Mouse (Mus musculus): Measurements from ENCODE around the gene Trim31. TPM values are rescaled to one million over a fixed set of nuclear protein-coding genes. Genes with fewer than 3 reads are reported as not detected.
A peak's percentile ranks its signal among the peaks of the same experiment; 100 is the strongest.

The Trim31 gene
- total RNA-seq (2014; rRNA removed) (not detected in 2 replicates), polyA plus RNA-seq (2015; fragmentation: Nextera tagmentation; extraction: Ambion mirVana) (not detected in 2 replicates)

DNA sequence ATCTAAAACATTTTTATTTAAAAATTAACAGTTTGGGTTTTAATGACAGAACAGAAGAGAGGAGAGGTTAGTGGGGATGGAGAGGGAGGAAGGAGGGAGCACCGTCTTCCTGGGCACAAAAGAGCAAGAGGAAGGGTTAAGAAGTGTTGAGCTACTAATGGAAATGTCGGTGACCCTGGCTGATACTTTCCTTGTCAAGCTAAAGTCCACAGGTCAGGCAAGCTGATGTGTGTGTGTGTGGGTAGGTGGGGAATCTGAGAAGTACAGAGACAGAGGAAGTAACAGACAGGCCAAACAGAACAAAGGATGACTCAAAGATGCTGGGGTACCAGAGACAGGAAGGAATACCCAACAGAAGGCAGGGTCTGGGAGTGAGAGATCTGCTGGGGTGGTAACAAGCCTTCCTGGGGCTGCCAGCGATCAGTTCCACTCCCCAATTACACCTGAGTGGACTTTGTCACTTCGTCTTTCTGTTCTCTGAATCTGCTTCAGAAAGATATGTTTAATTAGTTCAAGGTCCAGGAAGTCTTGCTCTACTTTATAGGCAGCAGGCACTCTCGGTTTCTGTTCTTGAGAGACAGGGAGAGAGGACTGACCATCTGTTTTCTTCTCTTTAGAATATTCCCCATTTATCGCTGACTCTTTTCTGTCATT, at the start of gene Trim31:
Trim31 (plus strand) TSS at position 567 of the 654 bp plus-strand sequence.
- Histone ChIP-seq H3K9me3 (ENCODE audit: low read length) (no peaks in the 10 kb centered on the region), H3K4me2 (ENCODE audit: low read depth, low read length, poor library complexity, severe bottlenecking) (no peak within 1 kb of the TSS), H3K36me3 (ENCODE audit: insufficient read depth, low read length) (no peaks in the 10 kb centered on the region), H3K4me1 (ENCODE audit: insufficient read depth, low read length) (no peaks in the 10 kb centered on the region), H3K9ac (replicated peaks; ENCODE audit: low read length, poor library complexity, severe bottlenecking) (no peak within 1 kb of the TSS), H3K27me3 (ENCODE audit: insufficient read depth, low read length) (no peaks in the 10 kb centered on the region), H3K27ac (ENCODE audit: low read depth, low read length) (no peak within 1 kb of the TSS), H3K4me3 (ENCODE audit: low read depth, low read length) (no peak within 1 kb of the TSS)
- no peak for ATAC-seq (ENCODE audit: low FRiP score)
- 74% methylated on average over 6 of the region's 6 CpGs for WGBS
- no peak for TF ChIP-seq CTCF (IDR thresholded peaks at IDR 0.05)
- no peak for DNase-seq (ENCODE audit: low spot score)

DNA sequence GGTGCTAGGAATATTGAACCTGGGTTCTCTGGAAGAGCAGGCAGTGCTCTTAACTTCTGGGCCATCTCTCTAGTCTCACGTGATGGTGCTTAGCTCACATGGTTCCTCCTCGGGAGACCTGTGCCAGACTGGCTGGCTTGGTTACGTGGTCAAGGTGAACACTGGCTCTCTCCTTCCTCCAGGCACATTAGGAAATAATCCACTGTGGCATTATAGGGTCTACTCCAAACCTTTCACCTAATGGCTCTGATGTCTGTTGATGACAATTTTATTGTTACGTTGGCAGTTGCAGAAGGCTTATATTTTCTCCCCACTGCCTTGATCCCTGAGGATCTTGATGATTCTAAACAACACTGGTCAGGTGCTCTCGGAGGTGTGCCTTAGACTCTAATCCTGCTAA, 49.0 kb upstream of the Trim31 start:
- no peak overlapping the region for H3K9ac ChIP-seq (replicated peaks; ENCODE audit: low read length, poor library complexity, severe bottlenecking)
- H3K4me2 ChIP-seq (ENCODE audit: low read depth, low read length, poor library complexity, severe bottlenecking), result no peak overlapping the region
- H3K27me3 ChIP-seq (ENCODE audit: insufficient read depth, low read length), result no peaks in the 10 kb centered on the region
- H3K9me3 ChIP-seq (ENCODE audit: low read length), result no peaks in the 10 kb centered on the region
- no peaks in the 10 kb centered on the region for H3K4me1 ChIP-seq (ENCODE audit: insufficient read depth, low read length)
- 80% methylated on average over 5 of the region's 5 CpGs for WGBS
- no peak for TF ChIP-seq CTCF (IDR thresholded peaks at IDR 0.05)
- peaks cover 36% of the 10 kb centered on the region for H3K36me3 ChIP-seq (ENCODE audit: insufficient read depth, low read length)
- no peak overlapping the region for H3K27ac ChIP-seq (ENCODE audit: low read depth, low read length)
- ATAC-seq (ENCODE audit: low FRiP score) (no peak), DNase-seq (ENCODE audit: low spot score) (no peak)
- H3K4me3 ChIP-seq (ENCODE audit: low read depth, low read length), result no peak overlapping the region

GRCm38 (mm10) chr17:36849992-36850391, 47.9 kb upstream of the Trim31 start:
- Histone ChIP-seq H3K9ac (replicated peaks; ENCODE audit: low read length, poor library complexity, severe bottlenecking) (no peak overlapping the region), H3K9me3 (ENCODE audit: low read length) (no peaks in the 10 kb centered on the region), H3K4me2 (ENCODE audit: low read depth, low read length, poor library complexity, severe bottlenecking) (no peak overlapping the region), H3K27me3 (ENCODE audit: insufficient read depth, low read length) (no peaks in the 10 kb centered on the region), H3K4me3 (ENCODE audit: low read depth, low read length) (no peak overlapping the region), H3K27ac (ENCODE audit: low read depth, low read length) (no peak overlapping the region), H3K36me3 (ENCODE audit: insufficient read depth, low read length) (peaks cover 43% of the 10 kb centered on the region), H3K4me1 (ENCODE audit: insufficient read depth, low read length) (no peaks in the 10 kb centered on the region)
- no peak for DNase-seq (ENCODE audit: low spot score)
- ATAC-seq (ENCODE audit: low FRiP score), result no peak
- WGBS, result 89% methylated on average over 2 of the region's 2 CpGs
- TF ChIP-seq CTCF (IDR thresholded peaks at IDR 0.05), result no peak

- Histone ChIP-seq H3K27me3 (ENCODE audit: insufficient read depth, low read length) (no peaks in the 10 kb centered on the region), H3K36me3 (ENCODE audit: insufficient read depth, low read length) (peaks cover 52% of the 10 kb centered on the region), H3K9ac (replicated peaks; ENCODE audit: low read length, poor library complexity, severe bottlenecking) (no peak overlapping the region), H3K4me3 (ENCODE audit: low read depth, low read length) (no peak overlapping the region), H3K27ac (ENCODE audit: low read depth, low read length) (no peak overlapping the region), H3K4me1 (ENCODE audit: insufficient read depth, low read length) (no peaks in the 10 kb centered on the region), H3K9me3 (ENCODE audit: low read length) (no peaks in the 10 kb centered on the region), H3K4me2 (ENCODE audit: low read depth, low read length, poor library complexity, severe bottlenecking) (no peak overlapping the region)
- TF ChIP-seq CTCF (IDR thresholded peaks at IDR 0.05), result no peak
- DNase-seq (ENCODE audit: low spot score), result no peak
- ATAC-seq (ENCODE audit: low FRiP score), result no peak
- 86% methylated on average over 5 of the region's 5 CpGs for WGBS
Measured at GRCm38 (mm10) chr17:36851200-36851599, 46.7 kb upstream of the Trim31 start.

DNA sequence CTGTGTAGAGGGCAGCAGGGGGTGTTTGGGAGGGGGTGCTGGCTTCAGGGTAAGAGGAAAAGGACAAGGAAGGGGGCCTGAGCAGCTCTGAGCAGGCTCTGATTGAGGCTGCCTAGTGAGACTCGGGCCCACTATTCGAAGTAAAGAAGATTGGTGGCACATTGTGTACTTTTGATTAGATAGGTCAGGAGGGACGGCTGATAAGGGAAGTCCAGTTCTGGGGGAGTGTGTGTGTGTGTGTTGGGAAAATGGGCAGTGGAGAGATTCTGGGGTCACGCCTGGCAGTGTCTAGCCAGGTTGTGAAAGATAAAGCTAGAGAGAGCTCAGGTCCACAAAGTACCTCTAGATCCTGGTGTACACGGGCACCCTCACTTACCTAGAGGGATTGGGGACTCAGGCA, 46.3 kb upstream of the Trim31 start:
- Histone ChIP-seq H3K36me3 (ENCODE audit: insufficient read depth, low read length) (peaks cover 55% of the 10 kb centered on the region), H3K4me2 (ENCODE audit: low read depth, low read length, poor library complexity, severe bottlenecking) (no peak overlapping the region), H3K4me3 (ENCODE audit: low read depth, low read length) (no peak overlapping the region), H3K27ac (ENCODE audit: low read depth, low read length) (no peak overlapping the region), H3K9me3 (ENCODE audit: low read length) (no peaks in the 10 kb centered on the region), H3K9ac (replicated peaks; ENCODE audit: low read length, poor library complexity, severe bottlenecking) (no peak overlapping the region), H3K27me3 (ENCODE audit: insufficient read depth, low read length) (no peaks in the 10 kb centered on the region), H3K4me1 (ENCODE audit: insufficient read depth, low read length) (no peaks in the 10 kb centered on the region)
- no peak for ATAC-seq (ENCODE audit: low FRiP score)
- no peak for DNase-seq (ENCODE audit: low spot score)
- WGBS, result 98% methylated on average over 5 of the region's 5 CpGs
- TF ChIP-seq CTCF (IDR thresholded peaks at IDR 0.05), result no peak

DNA sequence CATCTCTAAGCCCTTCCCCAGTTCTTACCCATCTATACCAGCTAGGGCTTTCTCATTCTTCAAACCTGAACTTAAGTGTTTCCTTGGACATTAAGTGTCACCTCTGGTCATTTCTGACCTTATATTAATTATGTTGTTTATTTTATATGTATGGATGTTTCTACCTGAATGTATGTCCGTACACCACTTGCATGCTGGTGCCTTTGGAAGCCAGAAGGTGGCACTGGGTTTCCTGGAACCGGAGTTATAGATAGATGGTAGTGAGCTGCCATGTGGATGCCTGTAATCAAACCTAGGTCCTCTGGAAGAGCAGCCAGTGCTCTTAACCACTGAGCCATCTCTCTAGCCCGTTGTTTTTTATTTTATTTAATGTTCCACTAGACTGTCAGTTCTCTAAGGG, 42.4 kb upstream of the Trim31 start:
- Histone ChIP-seq H3K27me3 (ENCODE audit: insufficient read depth, low read length) (no peaks in the 10 kb centered on the region), H3K36me3 (ENCODE audit: insufficient read depth, low read length) (peaks cover 78% of the 10 kb centered on the region), H3K4me1 (ENCODE audit: insufficient read depth, low read length) (no peaks in the 10 kb centered on the region), H3K4me2 (ENCODE audit: low read depth, low read length, poor library complexity, severe bottlenecking) (no peak overlapping the region), H3K9ac (replicated peaks; ENCODE audit: low read length, poor library complexity, severe bottlenecking) (no peak overlapping the region), H3K27ac (ENCODE audit: low read depth, low read length) (no peak overlapping the region), H3K9me3 (ENCODE audit: low read length) (no peaks in the 10 kb centered on the region), H3K4me3 (ENCODE audit: low read depth, low read length) (no peak overlapping the region)
- ATAC-seq (ENCODE audit: low FRiP score), result no peak
- 94% methylated on average over 3 of the region's 3 CpGs for WGBS
- DNase-seq (ENCODE audit: low spot score), result no peak
- TF ChIP-seq CTCF (IDR thresholded peaks at IDR 0.05), result 0 out of 2 replicates have a peak, but pooled peaks have one; percentile 16
